In genomic region chr15:99818321-99819108, GRCm38 (mm10) we compare ENCODE assay signal across 8 mouse cellular contexts. TPM values are rescaled to one million over a fixed set of nuclear protein-coding genes. Genes with fewer than 3 reads are reported as not detected.
DNase-seq lines count a peak whose midpoint lies in the region; ATAC-seq lines count a peak whose summit lies in the region.

No protein-coding gene starts in this region.

- H3K4me3 ChIP-seq in embryonic facial prominence, embryonic 10.5 days = peak overlapping the region; percentile 65
- peak overlapping the region; percentile 67 for H3K4me3 ChIP-seq in heart, embryonic 12.5 days
- H3K4me3 ChIP-seq in kidney, embryonic 15.5 days (replicated peaks) = peak overlapping the region; percentile 46

- peak overlapping the region; percentile 85 for H3K4me2 ChIP-seq in heart, embryonic 12.5 days
- H3K4me2 ChIP-seq in kidney, embryonic 15.5 days = peak overlapping the region; percentile 55

- DNase-seq in adrenal gland, postnatal 10 days = peak; percentile 32
- DNase-seq in adrenal gland, postnatal 25 days = no peak
- peak; percentile 83 for DNase-seq in embryonic facial prominence, embryonic 10.5 days (ENCODE audit: low spot score)
- peak; percentile 32 for DNase-seq in lung, postnatal 14 days
- no peak for DNase-seq in cerebellum, postnatal 25 days
- DNase-seq in urinary bladder, postnatal 10 days (ENCODE audit: low spot score) = no peak

- WGBS in embryonic facial prominence, embryonic 10.5 days = 8% methylated on average over 13 of the region's 13 CpGs
- 10% methylated on average over 13 of the region's 13 CpGs for WGBS in heart, embryonic 12.5 days
- WGBS in kidney, embryonic 15.5 days = 4% methylated on average over 13 of the region's 13 CpGs

- peaks cover 35% of the 10 kb centered on the region for H3K36me3 ChIP-seq in embryonic facial prominence, embryonic 10.5 days (replicated peaks)
- peaks cover 26% of the 10 kb centered on the region for H3K36me3 ChIP-seq in heart, embryonic 12.5 days
- peaks cover 19% of the 10 kb centered on the region for H3K36me3 ChIP-seq in kidney, embryonic 15.5 days

- H3K4me1 ChIP-seq in embryonic facial prominence, embryonic 10.5 days = peaks cover 51% of the 10 kb centered on the region
- H3K4me1 ChIP-seq in heart, embryonic 12.5 days (replicated peaks) = peaks cover 22% of the 10 kb centered on the region
- H3K4me1 ChIP-seq in kidney, embryonic 15.5 days = peaks cover 35% of the 10 kb centered on the region

- no peaks in the 10 kb centered on the region for H3K27me3 ChIP-seq in embryonic facial prominence, embryonic 10.5 days (replicated peaks; ENCODE audit: low read depth, poor library complexity, severe bottlenecking)
- no peaks in the 10 kb centered on the region for H3K27me3 ChIP-seq in heart, embryonic 12.5 days (replicated peaks)
- H3K27me3 ChIP-seq in kidney, embryonic 15.5 days = no peaks in the 10 kb centered on the region

- peaks cover 12% of the 10 kb centered on the region; the same call in 1 of the 2 replicates for H3K9me3 ChIP-seq in embryonic facial prominence, embryonic 10.5 days
- H3K9me3 ChIP-seq in heart, embryonic 12.5 days (replicated peaks) = no peaks in the 10 kb centered on the region; the same call in 1 of the 2 replicates
- H3K9me3 ChIP-seq in kidney, embryonic 15.5 days (replicated peaks) = no peaks in the 10 kb centered on the region

- H3K27ac ChIP-seq in embryonic facial prominence, embryonic 10.5 days (replicated peaks) = peak overlapping the region; percentile 96
- peak overlapping the region; percentile 92 for H3K27ac ChIP-seq in heart, embryonic 12.5 days (ENCODE audit: poor library complexity, severe bottlenecking)
- peak overlapping the region; percentile 97 for H3K27ac ChIP-seq in kidney, embryonic 15.5 days

- peak; percentile 57; the same call in 1 of the 2 replicates for ATAC-seq in heart, embryonic 12.5 days (ENCODE audit: insufficient number of reproducible peaks, low FRiP score)
- peak; percentile 56; the same call in 1 of the 2 replicates for ATAC-seq in kidney, embryonic 15.5 days (replicated peaks; ENCODE audit: low FRiP score)

- H3K9ac ChIP-seq in heart, embryonic 12.5 days = peak overlapping the region; percentile 85
- H3K9ac ChIP-seq in kidney, embryonic 15.5 days = peak overlapping the region; percentile 41

RNA-seq across cellular contexts. Expression of gene Cers5, which starts 45.8 kb away (rescaled TPM):
- total RNA-seq in adrenal gland, postnatal 10 days (2021) = 10 to 100 TPM; 35.9 to 41.6 TPM
- 47.5 and 61.7 TPM in 2 replicates for total RNA-seq in adrenal gland, postnatal 25 days (2021)
- polyA plus RNA-seq in embryonic facial prominence, embryonic 10.5 days (2016; fragmentation: Nextera tagmentation; extraction: Ambion mirVana) = 60.2 and 63.8 TPM in 2 replicates
- 53.9 and 55.4 TPM in 2 replicates for polyA plus RNA-seq in heart, embryonic 12.5 days (2016; fragmentation: Nextera tagmentation; extraction: Ambion mirVana)
- polyA plus RNA-seq in kidney, embryonic 15.5 days (2015; fragmentation: Nextera tagmentation; extraction: Ambion mirVana) = 79.9 and 81.6 TPM in 2 replicates

RNA-seq across cellular contexts. Expression of gene Lima1, which starts 56.7 kb away (rescaled TPM):
- total RNA-seq in adrenal gland, postnatal 10 days (2021) = 10 to 100 TPM; 37.7 to 39.7 TPM
- 40.3 and 42.4 TPM in 2 replicates for total RNA-seq in adrenal gland, postnatal 25 days (2021)
- polyA plus RNA-seq in embryonic facial prominence, embryonic 10.5 days (2016; fragmentation: Nextera tagmentation; extraction: Ambion mirVana) = 62.3 and 65.4 TPM in 2 replicates
- polyA plus RNA-seq in heart, embryonic 12.5 days (2016; fragmentation: Nextera tagmentation; extraction: Ambion mirVana) = 24.6 and 25.5 TPM in 2 replicates
- 51.5 and 55.2 TPM in 2 replicates for polyA plus RNA-seq in kidney, embryonic 15.5 days (2015; fragmentation: Nextera tagmentation; extraction: Ambion mirVana)

Comparison
In these comparisons a context has a peak if more than half of its experiments do, and no peak if none do; other contexts are left out.
1. DNase-seq: peak in adrenal gland, postnatal 10 days (single experiment), embryonic facial prominence, embryonic 10.5 days (single experiment) and lung, postnatal 14 days (single experiment); none in adrenal gland, postnatal 25 days (single experiment), cerebellum, postnatal 25 days (0 of 2) and urinary bladder, postnatal 10 days (single experiment).
2. Peak in every context shown above with its lines, with median percentiles within 50 percentile points of each other: H3K27ac ChIP-seq and H3K4me3 ChIP-seq.